Mouse (Mus musculus): ENCODE data around the gene Chd9.

GRCm38 (mm10) chr8:91065179-91065578, 237.0 kb downstream of the Chd9 start:
- no peak for TF ChIP-seq TAL1 (IDR thresholded peaks at IDR 0.05; ENCODE audit: low read length)
- no peak for TF ChIP-seq GATA1 (IDR thresholded peaks at IDR 0.05; ENCODE audit: low read length)

Data from erythroblast, embryonic 14.5 days (primary cell).